Mouse (Mus musculus) mesoderm, embryonic 11.5 days (tissue): ENCODE results near the gene Bmp7.
A peak's percentile ranks its signal among the peaks of the same experiment; 100 is the strongest.

Source experiments
- DNase-seq: peaks from one replicate; pipeline ENCODE4 v3.0.0-alpha.2; 2012; ENCODE audit warnings: low read depth, low spot score

The Bmp7 gene

DNA sequence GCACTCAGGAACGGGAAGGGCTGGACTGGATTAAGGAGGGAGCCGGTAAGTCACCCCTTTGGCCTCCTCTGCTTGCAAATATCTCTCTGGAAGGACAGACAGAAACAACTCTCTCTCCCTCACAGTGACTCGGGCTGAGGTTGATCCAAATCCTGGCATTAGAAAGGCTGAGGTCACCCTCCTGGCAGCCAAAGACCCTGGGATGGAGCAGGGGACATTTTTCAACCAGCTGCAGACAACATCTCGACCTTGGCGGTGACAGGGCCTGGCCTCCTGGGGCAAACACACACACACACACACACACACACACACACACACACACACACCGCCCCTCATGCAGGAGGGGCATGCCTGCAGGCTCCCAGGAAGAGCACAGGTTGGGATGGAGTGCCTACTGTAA is 29.0 kb downstream of the Bmp7 start:
- no peak for DNase-seq

DNA sequence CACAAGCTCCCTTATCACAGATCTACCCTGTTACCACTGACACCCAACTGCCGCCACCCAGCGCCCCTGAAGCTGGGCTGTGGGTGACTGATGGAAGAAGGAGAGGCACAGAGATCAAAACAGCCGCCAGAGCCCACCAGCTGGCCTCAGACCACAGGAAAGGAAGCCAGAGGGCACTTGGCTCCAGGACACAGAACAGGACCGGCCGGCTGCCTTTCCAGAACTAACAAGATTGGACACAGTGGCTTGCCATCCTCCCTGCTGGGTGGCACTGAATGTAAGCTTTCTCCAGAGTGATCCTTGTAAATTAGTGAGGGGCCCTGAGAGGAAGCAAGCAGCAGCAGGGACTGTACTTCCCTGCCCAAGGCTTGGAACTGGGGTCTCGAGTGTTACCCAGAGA is 30.7 kb downstream of the Bmp7 start:
- DNase-seq: no peak

DNA sequence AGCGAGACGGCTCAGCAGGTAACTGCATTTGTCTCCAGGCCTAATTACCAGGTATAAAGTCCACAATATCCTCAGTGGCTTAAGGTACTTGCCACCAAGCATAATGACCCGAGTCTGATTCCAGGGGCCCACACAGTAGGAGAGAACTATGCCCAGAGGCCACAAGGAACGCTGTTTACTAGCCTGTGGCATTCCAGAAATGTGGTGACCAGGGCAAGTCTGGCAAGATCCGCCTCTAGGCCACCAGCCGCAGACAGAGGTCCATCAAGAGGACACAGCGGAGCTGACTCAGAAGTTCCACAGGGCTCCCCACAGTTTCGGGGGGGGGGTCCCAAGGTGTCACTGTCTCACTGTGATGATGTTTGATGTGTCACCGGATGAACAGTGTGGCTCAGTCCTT is 34.0 kb downstream of the Bmp7 start:
- DNase-seq: no peak

DNA sequence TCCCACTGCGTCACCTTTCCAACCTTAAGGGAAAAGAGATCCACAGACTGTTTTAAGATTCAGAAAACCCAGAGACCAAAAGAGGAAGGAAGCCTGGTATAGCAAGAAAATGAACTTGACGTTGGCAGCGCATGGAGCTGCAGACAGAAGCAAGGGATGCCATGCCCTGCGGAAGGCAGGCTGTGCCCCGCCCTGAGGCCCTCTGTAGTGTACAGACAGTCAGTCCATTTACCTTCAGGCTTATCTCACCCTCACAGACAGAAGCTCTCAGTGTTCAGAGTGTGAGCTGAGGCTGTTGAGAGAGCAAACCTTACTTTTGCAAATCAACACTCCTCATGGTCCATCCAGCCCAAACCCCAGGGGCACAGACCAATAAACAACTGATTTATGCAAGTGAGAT is 35.1 kb downstream of the Bmp7 start:
- DNase-seq: no peak

DNA sequence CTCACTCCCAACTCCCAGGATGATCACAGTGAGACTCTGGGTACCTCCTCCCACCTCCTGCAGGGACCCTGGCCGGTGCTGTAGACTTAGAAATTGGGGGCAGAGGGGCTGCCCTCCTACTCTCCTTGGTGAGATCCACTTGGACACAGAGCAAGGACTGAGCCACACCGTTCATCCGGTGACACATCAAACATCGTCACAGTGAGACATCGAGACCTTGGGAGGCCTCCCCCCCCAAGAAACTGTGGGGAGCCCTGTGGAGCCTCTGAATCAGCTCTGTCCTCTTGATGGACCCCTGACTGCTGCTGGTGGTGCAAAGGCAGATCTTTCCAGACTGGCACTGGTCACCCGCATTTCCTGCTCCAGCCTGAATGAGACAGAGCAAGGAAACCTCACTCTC is 35.5 kb downstream of the Bmp7 start:
- DNase-seq: no peak

DNA sequence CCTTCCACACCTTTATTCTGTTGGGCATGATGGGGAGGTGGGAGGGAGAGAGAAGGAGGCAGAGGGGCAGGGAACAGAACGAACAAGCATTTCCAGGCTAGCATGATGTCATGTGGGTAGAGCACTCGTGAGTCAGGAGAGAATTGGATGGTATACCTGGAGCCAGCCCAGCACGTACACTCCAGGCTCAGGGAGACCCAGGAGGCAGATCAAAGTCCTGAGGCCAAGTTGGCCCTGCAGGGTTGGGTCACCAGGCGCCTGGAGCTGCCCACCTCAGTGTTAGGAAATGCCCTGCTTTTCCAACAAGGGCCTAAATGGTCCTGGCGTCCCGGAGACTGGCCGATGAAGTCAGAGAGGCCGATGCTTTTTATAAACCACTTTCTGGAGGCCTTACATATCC is 36.6 kb downstream of the Bmp7 start:
- no peak for DNase-seq

DNA sequence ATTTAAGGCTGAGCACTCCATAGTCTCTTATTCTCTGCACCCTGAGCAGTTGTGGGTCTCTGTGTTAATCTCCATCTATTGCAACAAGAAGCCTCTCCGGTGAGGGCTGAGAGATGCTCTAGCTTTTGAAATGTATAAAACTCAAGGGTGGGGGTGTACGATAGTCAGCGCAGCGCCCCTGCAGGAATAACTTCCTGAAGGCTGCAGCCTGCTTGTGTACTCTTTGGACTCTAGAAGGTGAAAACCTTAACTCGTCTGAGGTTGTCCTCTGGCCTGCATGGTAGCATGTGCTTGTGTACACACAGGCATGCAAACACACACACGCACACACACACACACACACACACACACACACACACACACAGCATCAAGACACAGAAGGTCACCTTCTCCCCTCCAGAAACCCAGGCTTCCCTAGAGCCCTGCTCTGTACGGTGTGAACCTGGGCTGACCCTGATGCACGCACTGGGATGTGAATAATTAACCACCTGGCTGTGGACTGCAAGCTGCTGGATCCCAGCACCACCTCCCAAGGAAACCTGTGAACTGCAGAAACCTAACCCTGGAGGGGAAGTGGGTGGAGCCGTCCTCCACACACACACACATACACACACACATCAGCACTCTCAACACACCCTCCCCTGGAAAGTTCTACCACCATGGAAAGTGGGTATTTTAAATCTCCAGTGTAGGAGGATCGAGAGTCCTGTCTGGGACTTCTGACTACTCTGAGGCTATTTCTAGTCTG is 39.0 kb downstream of the Bmp7 start:
- DNase-seq: no peak

DNA sequence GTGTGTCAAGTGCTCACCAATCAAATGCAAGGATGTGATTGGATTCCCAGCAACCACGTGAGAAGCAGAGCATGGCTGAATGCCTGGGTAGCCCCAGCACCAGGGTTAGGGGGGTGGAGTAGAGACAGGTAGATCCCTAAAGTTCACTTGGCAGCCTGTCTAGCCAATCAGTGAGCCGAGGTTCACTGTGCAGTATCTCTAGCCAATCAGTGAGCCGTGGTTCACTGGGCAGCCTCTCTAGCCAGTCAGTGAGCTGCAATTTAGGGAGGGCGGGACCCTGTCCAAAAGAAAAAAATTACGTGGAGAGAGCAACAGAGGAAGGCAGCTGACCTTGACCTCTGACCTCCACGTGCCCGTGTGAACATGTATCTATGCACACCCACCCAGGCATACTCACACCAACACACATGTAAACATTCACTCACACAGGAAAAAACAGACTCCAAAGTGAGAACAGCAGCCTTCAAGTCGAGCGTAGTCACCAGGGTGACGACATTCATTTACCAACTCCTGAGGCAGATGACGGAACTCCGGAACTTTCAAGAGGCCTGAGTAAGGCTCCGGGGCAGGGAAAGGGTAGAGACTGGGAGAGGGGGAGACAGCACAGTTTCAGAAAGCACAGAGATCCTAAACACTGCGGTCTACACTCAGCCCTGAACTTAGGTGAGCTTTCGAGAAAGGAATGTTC is 50.2 kb downstream of the Bmp7 start:
- DNase-seq: no peak

DNA sequence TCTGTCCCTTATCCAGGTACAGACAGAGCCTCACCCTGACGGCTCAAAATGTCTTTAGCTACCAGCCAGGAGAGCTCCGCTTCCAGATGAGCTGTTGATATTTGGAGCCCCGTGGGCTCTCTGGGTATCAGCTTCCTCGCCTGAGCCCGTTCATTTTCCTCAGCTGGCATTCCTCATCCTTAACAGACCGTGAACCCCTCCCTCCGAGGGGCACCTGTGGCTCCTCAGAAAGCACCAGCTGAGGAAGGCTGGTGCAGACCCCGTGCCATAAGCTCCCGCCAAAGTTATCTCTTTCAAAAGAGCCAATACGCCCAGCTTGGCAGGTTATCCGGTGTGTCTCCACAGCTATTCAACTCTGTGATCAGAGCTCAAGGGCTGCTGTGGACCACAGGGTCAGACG is 50.9 kb downstream of the Bmp7 start:
- DNase-seq: peak; percentile 34

DNA sequence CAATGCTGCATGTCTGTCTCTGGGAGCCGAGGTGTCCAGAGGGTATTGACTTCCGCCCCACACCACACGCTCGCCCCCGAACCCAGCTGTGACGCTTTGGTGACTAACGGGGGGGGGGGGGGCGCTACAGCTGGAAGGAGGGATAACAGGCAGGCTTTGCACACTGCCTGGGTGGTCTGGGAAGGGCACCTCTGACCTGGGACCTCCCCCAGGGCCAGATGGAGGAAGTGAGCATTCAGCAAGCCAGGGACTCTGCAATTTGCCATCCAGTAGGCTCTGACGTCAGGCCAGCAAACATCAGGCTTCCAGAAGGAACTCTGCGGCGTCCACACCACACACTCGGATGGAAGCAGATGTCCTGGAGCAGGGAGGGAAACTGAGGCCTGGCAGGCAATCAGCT is 52.0 kb downstream of the Bmp7 start:
- peak; percentile 58 for DNase-seq

DNA sequence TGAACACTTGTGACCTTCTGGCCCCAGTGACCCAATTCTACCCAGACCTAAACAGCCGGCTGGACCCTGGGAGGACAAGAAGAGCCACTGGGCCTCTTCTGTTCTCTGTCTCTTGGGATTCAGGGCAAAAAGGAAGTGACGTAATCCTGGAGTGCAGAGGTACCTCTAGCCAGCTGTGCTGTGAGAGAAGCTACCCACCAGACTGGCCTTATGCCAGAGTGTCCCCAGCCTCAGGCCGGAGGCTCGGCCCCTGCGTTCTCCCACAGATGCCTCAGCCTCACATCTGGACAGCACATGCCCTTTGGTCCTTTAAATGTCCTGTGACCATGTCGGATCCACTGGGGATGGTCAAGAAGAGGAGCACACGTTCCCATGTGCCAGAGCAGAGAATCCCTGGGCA is 54.3 kb downstream of the Bmp7 start:
- peak; percentile 55 for DNase-seq

DNA sequence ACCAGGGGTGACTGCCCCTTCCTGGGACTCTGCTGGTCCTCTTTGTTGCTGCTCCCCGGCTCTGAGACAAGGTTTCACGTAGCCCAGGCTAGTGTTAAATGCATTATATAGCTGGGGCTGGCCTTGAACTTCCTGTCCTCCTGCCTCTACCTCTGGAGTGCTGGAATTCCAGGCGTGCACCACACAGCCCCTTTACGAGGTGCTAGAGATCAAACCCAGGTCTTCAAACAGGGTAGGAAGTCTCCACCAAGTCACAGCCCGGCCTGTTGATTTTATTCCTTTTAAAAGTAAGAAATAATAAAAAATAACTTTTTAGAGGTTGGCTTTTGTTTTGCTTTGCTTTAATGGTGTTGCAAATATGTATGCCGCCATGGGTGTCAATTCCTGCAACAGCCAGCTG is 55.5 kb downstream of the Bmp7 start:
- DNase-seq: no peak

DNA sequence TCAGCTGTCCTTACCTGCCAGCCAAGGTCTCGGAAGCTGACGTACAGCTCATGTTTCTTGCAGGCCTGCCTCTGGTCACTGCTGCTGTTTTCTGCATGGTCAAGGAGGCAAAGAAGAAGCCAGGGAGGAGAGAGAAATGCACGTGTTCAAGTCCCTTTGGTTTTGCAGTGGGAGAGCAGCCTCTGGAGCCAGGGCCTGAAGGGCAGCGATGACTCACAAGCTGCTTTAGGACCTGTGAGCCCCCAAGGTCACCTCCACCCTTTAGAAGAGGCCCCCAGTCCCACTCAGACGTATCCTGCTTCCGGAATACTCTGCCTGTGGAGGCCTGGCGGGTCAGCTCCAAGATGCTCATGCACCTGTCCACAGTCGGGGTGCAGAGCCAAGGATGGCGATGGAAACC is 64.9 kb downstream of the Bmp7 start:
- no peak for DNase-seq

DNA sequence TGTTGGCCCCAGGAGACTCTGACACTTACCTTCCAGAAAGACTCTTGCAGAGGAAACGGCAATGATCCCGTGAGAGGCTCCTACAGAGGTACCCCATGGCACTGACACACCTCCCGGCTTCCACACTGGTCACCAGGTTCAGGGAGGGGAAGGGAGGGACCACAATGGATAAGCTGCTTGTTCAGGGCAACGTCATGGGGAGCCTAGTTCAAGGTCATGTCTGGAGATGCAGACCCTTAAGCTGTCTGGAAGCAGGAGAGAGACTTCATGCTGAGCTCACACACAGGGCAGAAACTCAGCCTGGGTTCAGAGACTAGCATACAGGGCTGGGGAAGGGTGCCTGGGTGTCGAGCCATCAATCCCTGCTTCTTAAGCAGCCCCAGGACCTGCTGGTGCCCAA is 73.8 kb downstream of the Bmp7 start:
- no peak for DNase-seq

DNA sequence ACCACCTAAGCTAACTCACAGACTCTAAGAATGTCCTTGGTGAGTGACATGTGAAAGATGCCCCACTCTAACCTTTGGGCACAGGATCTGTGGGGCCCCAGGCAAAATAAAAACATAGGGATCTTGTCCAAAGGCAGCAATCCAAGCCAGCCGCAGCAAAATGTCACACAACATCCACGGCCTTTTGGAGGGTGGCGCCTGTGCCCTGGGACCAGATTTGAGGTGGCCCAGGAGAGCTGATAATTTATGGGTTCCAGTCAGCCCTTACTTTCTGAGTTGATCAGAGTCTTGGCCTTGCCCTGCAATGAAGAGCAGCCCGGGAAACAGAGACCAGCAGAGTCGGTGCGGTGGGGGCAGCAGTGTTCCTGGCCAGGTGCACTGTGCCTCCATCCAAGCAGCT is 75.0 kb downstream of the Bmp7 start:
- DNase-seq: no peak

DNA sequence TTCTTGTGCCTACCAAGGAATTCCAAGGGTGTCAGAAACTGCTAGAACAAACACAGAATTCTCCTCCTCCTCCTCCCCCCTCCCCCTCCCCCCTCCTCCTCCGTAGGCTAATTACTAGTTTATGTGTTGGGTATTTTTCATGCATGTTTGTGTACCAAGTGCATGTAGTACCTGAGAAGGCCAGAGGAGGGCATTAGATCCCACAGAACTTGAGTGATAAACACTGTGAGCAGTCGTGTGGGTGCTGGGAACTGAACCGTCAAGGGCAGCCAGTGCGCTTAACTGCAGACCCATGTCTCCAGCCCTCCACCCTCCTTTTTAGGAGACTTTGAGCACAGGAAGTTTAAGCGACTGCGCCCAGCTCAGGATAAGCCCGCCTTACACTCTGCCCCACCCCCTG is 75.6 kb downstream of the Bmp7 start:
- DNase-seq: no peak

DNA sequence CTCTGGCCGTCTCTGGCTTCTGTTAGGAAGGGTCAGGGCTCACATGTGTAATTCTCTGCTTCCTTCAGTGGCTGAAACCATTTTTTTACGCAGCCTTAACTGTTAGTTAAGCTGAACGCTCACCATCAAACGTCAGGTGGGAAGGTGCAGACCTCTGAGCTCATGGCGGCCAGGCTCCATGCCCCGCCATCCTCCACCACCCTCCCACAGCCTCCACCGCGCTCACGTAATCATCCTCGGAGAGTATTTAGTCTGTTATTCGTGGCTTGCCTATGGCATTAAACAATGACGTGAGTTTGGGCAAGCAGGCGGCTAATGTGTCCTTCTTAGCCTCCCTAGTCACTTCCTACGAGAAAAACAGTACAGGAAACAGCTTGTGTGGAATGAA is 76.7 kb downstream of the Bmp7 start:
- DNase-seq: no peak

DNA sequence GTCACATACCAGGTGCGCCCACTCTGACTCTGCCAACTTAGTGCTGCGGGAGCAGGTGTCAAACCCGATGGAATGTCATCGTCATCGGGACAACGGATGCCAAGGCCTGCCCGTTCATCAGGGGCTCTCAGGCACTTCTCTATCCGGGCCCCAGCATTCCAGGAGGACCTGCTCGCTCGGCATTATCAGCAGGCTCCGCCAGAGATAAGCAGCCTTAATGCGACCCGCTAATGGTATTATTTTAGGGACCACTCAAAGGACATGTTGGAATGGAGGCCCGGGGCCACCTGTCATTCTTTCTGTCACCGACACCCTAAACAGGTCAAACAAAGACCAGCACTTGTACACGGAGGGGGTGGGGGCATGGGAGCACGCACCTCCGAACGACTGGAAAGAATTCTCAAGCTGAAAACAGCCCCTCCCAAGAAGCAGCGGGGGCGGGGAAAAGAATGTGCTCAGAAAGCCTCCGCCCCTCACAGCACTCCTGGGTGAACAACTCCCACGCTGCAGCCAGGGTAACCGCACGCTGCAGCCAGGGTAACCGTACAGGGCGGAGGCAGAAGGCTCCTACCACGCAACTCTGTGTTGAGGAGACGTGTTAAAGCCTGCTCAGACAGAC is 77.2 kb downstream of the Bmp7 start:
- DNase-seq: no peak

DNA sequence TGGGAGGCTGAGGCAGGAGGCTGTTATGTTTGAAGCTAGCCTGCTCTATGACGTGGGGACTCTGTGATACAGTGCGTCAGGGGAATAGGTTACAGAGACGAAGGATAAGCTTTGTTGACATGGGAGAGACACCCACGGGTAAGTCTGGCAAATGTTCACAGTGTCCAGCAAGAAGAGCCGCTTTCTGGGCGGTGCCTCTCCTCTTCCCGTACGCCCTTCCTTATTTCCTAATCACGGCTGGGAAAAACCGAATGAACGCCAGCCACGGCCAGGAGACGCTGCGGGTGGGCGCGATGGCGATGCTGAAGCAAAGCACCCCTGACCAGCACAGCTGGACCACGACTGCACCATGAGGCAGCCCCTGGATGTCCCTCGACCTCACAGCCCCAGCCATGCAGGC is 77.7 kb downstream of the Bmp7 start:
- DNase-seq: no peak

DNA sequence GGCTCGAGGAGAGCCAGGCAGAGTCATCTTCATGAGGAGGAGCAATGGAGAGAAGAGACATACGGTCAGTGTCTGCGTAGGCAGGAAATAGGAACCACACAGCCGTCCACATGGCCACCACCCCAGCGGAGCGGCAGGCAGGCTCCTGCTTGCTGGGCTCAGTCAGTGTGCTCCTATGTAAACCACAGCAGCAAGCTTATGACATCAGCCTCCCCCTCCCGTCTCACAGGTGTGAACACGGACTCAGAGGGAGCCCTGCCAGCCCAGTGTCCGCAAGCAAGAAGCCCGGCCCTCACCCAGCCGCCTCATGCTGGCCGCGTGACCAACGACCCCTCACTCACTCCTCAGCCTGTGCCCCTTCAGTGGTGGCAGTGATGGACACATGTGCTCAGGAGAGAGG is 78.5 kb downstream of the Bmp7 start:
- DNase-seq: no peak

DNA sequence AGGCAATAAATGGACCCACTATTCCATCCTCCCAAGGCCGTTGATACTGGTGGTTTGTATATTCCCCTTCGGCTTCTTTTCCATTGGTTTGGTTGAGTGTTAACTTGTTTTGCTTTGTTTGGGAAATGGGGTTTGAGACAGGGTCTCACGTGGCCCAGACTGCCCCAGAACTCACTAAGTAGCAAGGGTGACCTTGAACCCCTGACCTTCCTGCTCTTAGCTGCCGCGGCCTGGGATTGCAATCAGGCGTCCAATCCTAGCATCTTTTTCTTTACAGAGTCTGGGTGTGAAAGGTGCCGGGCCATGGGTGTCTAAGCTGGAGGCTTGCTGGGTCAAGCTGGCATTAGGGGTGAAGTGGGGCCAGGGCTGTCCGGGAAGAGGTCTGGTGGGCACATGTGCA is 79.5 kb downstream of the Bmp7 start:
- DNase-seq: no peak

DNA sequence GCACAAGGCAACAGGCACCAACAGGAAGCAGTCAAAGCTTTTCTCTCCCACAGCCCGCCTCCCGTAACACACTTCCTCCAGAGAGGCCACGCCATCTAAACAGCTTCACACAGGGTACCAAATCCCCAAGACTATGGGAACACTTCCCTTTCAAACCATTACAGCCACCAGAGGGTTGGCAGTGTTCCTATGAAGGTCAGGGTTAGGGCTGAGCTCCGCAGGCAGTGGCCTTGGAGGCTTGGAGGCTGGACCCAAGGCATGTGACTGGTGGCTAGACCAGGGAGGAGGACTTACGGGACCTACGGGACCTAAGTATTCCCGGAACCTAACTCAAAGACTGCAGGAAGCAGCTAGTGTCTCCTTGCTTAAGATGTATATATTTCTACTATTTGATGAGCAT is 80.0 kb downstream of the Bmp7 start:
- DNase-seq: no peak

DNA sequence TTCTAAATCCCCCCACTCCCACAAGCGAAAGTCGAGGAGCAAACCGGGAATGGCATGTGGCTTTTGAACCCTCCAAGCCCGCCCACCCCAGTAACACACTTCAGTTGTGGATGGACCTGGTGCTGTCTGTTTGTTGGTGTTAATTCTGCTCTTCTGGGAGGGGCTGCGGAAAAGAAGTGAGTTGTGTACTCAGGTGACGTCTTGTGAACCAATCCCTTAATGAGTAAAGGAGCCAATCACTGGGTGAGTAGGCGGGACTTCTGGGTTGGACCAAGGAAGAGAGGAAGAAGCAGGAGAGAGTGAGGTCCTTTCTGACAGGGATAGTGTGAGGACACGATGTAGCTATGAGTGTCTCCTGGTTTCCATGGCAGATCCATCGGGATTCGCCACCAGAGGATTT is 83.1 kb downstream of the Bmp7 start:
- DNase-seq: no peak
